Mouse (Mus musculus) adrenal gland, postnatal 4 days (tissue): ENCODE data around the gene Pgm2l1. TPM values are rescaled to one million over a fixed set of nuclear protein-coding genes. Genes with fewer than 3 reads are reported as not detected.

Experiments
- total RNA-seq, 2 experiments: library from RNA; stranded (reverse); gene quantifications; 2 replicates each; pipeline ENCODE4 v1.2.3; 2021

The Pgm2l1 gene
- total RNA-seq, 2 experiments from 2014 or later: 7.9 to 11.5 TPM

Other genes starting within 250 kb of the Pgm2l1 start
- 10 to 100 TPM; 24.5 to 25.6 TPM for gene Rnf169, start 246.9 kb upstream of the Pgm2l1 start, total RNA-seq
- gene Chrdl2, start 221.2 kb upstream of the Pgm2l1 start, total RNA-seq: not detected
- gene Pold3, start 105.8 kb upstream of the Pgm2l1 start, total RNA-seq: 10 to 100 TPM; 45.8 to 48.8 TPM
- gene Lipt2, start 68.1 kb upstream of the Pgm2l1 start, total RNA-seq: 1 to 10 TPM; 6.4 to 7.5 TPM
- gene Kcne3, start 50.9 kb upstream of the Pgm2l1 start, total RNA-seq: 1 to 10 TPM in 1 of 2 experiments, under 1 TPM in 1; 0.79 to 2.2 TPM
- 1 to 10 TPM; 5.1 to 6.0 TPM for gene P4ha3, start 58.1 kb downstream of the Pgm2l1 start, total RNA-seq
- 10 to 100 TPM; 22.1 to 26.2 TPM for gene C2cd3, start 144.8 kb downstream of the Pgm2l1 start, total RNA-seq
- gene Ppme1, start 144.9 kb downstream of the Pgm2l1 start, total RNA-seq: 10 to 100 TPM; 46.5 to 48.8 TPM
- gene Ucp3, start 245.6 kb downstream of the Pgm2l1 start, total RNA-seq: 1 to 10 TPM; 2.7 to 3.6 TPM